Mouse (Mus musculus) monocyte, adult 5-6 weeks (primary cell): ENCODE data around the gene Trex2. TPM values are rescaled to one million over a fixed set of nuclear protein-coding genes. Genes with fewer than 3 reads are reported as not detected.
A peak's percentile ranks its signal among the peaks of the same experiment; 100 is the strongest.
"Not testable (repeated sequence)": the region's sequence is repeated elsewhere in the genome, so short reads cannot be mapped to it uniquely, and the experiment has no call there.

ENCODE experiments used
- ATAC-seq: fragments of 153-309, 156-312 bp; replicated peaks from 2 replicates; pipeline ENCODE4 v1.8.0; 2017; ENCODE audit warnings: mild to moderate bottlenecking; ENCODE audit not compliant: low TSS enrichment, insufficient number of reproducible peaks, severe bottlenecking, poor library complexity, low FRiP score
- total RNA-seq: library from RNA; stranded (forward); fragments of 200-1000, 200-491, 200-594 nt; gene quantifications from 3 replicates; pipeline ENCODE4 v1.2.3, GENCODE M21; 2017

Trex2 gene
- total RNA-seq, 1 experiment from 2014 or later, result not detected

- 0 out of 2 replicates have a peak, but pooled peaks have one; percentile 59 for ATAC-seq
These were observed 16.8 kb upstream of the Trex2 start for GRCm38 (mm10) chrX:73451949-73452348.

GRCm38 (mm10) chrX:73441428-73441827 is 6.3 kb upstream of the Trex2 start:
- ATAC-seq, result no peak

- ATAC-seq, result no peak
These were observed 2.3 kb downstream of the Trex2 start for GRCm38 (mm10) chrX:73432850-73433249.

GRCm38 (mm10) chrX:73430036-73430435 is 5.1 kb downstream of the Trex2 start:
- no peak for ATAC-seq

GRCm38 (mm10) chrX:73412767-73413166 is 22.4 kb downstream of the Trex2 start:
- ATAC-seq, result no peak

GRCm38 (mm10) chrX:73410880-73411517 is 24.1 kb downstream of the Trex2 start, which contains the start of gene Zfp92:
TSS of gene Zfp92 (plus strand) at chrX:73411096.
- no peak for ATAC-seq

- no peak for ATAC-seq
These were observed 33.5 kb downstream of the Trex2 start for GRCm38 (mm10) chrX:73401616-73402015.

GRCm38 (mm10) chrX:73400951-73401350 is 34.2 kb downstream of the Trex2 start:
- ATAC-seq, result no peak

- ATAC-seq, result not testable (repeated sequence)
These were observed 36.5 kb downstream of the Trex2 start, which contains the start of gene Gm18336 for GRCm38 (mm10) chrX:73398636-73399035. TSS of gene Gm18336 (minus strand) at chrX:73398736.

GRCm38 (mm10) chrX:73396446-73396845 is 38.7 kb downstream of the Trex2 start:
- no peak for ATAC-seq

- ATAC-seq, result no peak
These were observed 43.7 kb downstream of the Trex2 start for GRCm38 (mm10) chrX:73391481-73391880.

- no peak for ATAC-seq
These were observed 50.2 kb downstream of the Trex2 start for GRCm38 (mm10) chrX:73384924-73385323.

GRCm38 (mm10) chrX:73384419-73384818 is 50.7 kb downstream of the Trex2 start:
- ATAC-seq, result no peak

Other genes starting within 250 kb of the Trex2 start
- gene Xlr3b, start 243.1 kb downstream of the Trex2 start, total RNA-seq, result 13.7 to 20.2 TPM (median 19.5 TPM) in 3 replicates
- 25.8 to 58.7 TPM (median 33.4 TPM) in 3 replicates for gene Xlr4b, start 221.0 kb downstream of the Trex2 start, total RNA-seq
- gene F8a, start 207.1 kb downstream of the Trex2 start, total RNA-seq, result 2.7 to 6.9 TPM (median 4.8 TPM) in 3 replicates
- gene Xlr4c, start 192.2 kb downstream of the Trex2 start, total RNA-seq, result 3.9 to 27.0 TPM (median 6.7 TPM) in 3 replicates
- not detected in 3 replicates for gene Xlr3c, start 170.0 kb downstream of the Trex2 start, total RNA-seq
- not detected in 3 replicates for gene Xlr5a, start 142.4 kb downstream of the Trex2 start, total RNA-seq
- gene Xlr5c, start 142.4 kb downstream of the Trex2 start, total RNA-seq, result not detected in 3 replicates
- not detected in 3 replicates for gene Gm45015, start 98.5 kb downstream of the Trex2 start, total RNA-seq
- gene Zfp275, start 92.7 kb downstream of the Trex2 start, total RNA-seq, result 5.9 to 13.7 TPM (median 12.7 TPM) in 3 replicates
- gene Gm18336, start 36.6 kb downstream of the Trex2 start, total RNA-seq, result not detected in 3 replicates
- 0.10 TPM in 1 of 3 replicates, not detected in the others for gene Zfp92, start 24.2 kb downstream of the Trex2 start, total RNA-seq
- 16.3 to 24.5 TPM (median 18.2 TPM) in 3 replicates for gene Haus7, start 23.7 kb upstream of the Trex2 start, total RNA-seq
- not detected in 3 replicates for gene Bgn, start 48.3 kb upstream of the Trex2 start, total RNA-seq
- not detected in 3 replicates for gene Atp2b3, start 67.7 kb upstream of the Trex2 start, total RNA-seq
- not detected in 3 replicates for gene Dusp9, start 204.1 kb upstream of the Trex2 start, total RNA-seq
- 0.97 TPM in 1 of 3 replicates, not detected in the others for gene Pnck, start 224.8 kb upstream of the Trex2 start, total RNA-seq
- 0.49 TPM in 1 of 3 replicates, not detected in the others for gene Slc6a8, start 237.8 kb upstream of the Trex2 start, total RNA-seq